12 mouse cellular contexts compared by ENCODE assay signal in the genomic region with DNA sequence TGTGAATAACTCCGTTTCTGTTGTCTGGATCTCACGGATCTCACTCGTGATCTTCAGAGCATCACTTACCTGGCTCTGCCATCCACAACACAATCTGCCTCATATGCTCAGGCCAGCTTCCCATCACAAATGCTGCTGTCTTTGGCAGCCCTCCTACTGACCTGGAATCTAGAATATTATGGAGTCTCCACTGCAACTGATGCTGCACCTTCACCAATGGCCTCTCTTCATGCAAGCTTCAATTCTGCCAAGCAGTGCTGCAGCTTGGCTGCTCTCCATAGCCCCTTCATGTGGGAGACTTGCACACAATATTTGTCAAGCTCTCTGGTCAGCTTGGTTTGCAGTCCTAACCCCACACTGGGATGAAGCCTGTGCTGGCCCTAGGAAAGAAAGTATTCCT.
"Had no signal": no experiment of that assay in that cellular context is flagged by ENCODE, and none has a peak within 500 bp of the region (broad histone marks: within the 10 kb centered on the region; RNA-seq: fewer than 3 reads in every experiment).

No protein-coding gene starts in this region.

- DNase-seq: left cerebral cortex, postnatal 4 days; liver; liver, embryonic 13.5 days; liver, postnatal 0 days; lung, adult 18-20 months; lung, adult 2 months; lung, embryonic 14.5 days; lung, postnatal 10 days; lung, postnatal 14 days; lung, postnatal 36 days; lung, postnatal 4 days; midbrain, embryonic 14.5 days had no signal
